Mouse (Mus musculus): ENCODE data around the gene Atrx. TPM values are rescaled to one million over a fixed set of nuclear protein-coding genes. Genes with fewer than 3 reads are reported as not detected.
"Not testable (repeated sequence)": the region's sequence is repeated elsewhere in the genome, so short reads cannot be mapped to it uniquely, and the experiment has no call there.

Atrx gene
- total and polyA plus RNA-seq, 3 experiments: 14.1 to 64.9 (median 55.6) TPM

DNA sequence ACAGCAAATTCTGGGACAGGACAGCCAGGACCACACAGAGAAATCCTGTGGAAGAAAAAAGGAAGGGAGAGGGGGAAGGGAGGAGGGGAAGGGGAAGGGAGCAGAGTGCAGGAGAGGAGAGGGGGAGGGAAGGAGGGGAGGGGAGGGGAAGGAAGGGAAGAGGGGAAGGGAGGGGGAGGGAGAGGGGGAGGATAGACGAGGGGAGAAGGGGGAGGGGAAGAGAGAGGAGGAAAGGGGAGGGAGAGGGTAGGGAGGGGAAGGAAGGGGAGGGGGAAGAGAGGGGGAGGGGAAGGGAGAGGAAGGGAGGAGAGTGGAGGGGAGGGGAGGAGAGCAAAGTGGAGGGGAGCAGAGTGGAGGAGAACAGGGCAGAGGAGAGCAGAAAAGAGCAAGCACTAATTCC, 5.3 kb downstream of the Atrx start:
- Histone ChIP-seq H3K27me3 (ENCODE audit: control insufficient read depth, insufficient read depth, low read length) (no peaks in the 10 kb centered on the region), H3K4me1 (ENCODE audit: control insufficient read depth, insufficient read depth, low read length) (peaks cover 5% of the 10 kb centered on the region), H3K36me3 (ENCODE audit: control insufficient read depth, insufficient read depth, low read length) (peaks cover 2% of the 10 kb centered on the region), H3K9ac (ENCODE audit: low read depth, low read length) (no peak overlapping the region), H3K4me3 (no peak overlapping the region), H3K79me2 (replicated peaks; ENCODE audit: control insufficient read depth, insufficient read depth, low read length) (peaks cover 2% of the 10 kb centered on the region; the same call in 1 of the 2 replicates), H3K27ac (no peak overlapping the region)
- TF ChIP-seq POLR2A (IDR thresholded peaks at IDR 0.05; ENCODE audit: insufficient read depth, low read depth, low read length) (no peak), EP300 (IDR thresholded peaks at IDR 0.05; ENCODE audit: insufficient read depth, low read depth, low read length) (no peak), CTCF (IDR thresholded peaks at IDR 0.05) (no peak)
- DNase-seq: no peak
- intact Hi-C loops (cut with DNase I): loop anchor here (10.0 kb wide), 1 partner anchor 261 kb away; the partner anchor contains the start of gene Pgk1
- WGBS: no CpG with 5 or more reads among the region's 1 CpGs

DNA sequence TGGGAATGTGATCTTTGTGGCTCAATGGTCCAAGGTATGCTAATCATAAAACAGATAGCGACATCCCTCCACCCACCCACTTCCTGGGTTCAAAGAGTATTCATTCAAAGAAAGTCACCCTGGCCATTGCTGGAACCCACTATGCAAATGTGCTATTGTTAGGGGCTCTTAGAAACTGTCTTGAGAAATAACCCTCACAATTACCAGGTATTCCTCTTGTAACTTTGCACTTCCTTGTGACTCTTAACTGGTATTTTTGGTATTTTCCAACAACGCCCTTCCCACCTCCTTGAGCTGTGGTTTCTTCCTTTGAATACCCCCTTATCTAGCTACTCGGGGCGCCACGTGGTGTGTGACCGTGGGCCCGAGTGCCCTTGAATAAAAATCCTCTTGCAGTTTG, 6.2 kb downstream of the Atrx start:
- H3K4me1 ChIP-seq (ENCODE audit: control insufficient read depth, insufficient read depth, low read length); H3K4me3 ChIP-seq; DNase-seq; H3K27ac ChIP-seq; H3K27me3 ChIP-seq (ENCODE audit: control insufficient read depth, insufficient read depth, low read length); H3K36me3 ChIP-seq (ENCODE audit: control insufficient read depth, insufficient read depth, low read length); H3K79me2 ChIP-seq (replicated peaks; ENCODE audit: control insufficient read depth, insufficient read depth, low read length); H3K9ac ChIP-seq (ENCODE audit: low read depth, low read length): not testable (repeated sequence)
- WGBS: 67% methylated on average over 7 of the region's 7 CpGs
- intact Hi-C loops (cut with DNase I): loop anchor here (10.0 kb wide), 1 partner anchor 262 kb away; the partner anchor contains the start of gene Pgk1

DNA sequence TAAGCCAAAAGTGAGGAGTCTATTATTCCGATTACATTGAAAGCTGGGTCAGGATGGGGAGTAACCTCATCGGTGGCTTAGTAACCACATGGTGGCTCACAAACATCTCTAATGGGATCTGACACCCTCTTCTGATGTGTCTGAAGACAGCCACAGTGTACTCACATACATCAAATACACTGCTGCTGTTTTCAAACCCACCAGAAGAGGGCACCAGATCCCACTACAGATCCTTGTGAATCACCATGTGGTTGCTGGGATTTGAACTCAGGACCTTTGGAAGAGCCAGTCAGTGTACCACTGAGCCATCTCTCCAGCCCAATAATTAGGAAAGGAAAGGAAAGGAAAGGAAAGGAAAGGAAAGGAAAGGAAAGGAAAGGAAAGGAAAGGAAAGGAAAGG, 7.8 kb downstream of the Atrx start:
- Histone ChIP-seq H3K4me1 (ENCODE audit: control insufficient read depth, insufficient read depth, low read length) (peaks cover 3% of the 10 kb centered on the region), H3K27ac (no peak overlapping the region), H3K4me3 (no peak overlapping the region), H3K36me3 (ENCODE audit: control insufficient read depth, insufficient read depth, low read length) (peaks cover 2% of the 10 kb centered on the region), H3K9ac (ENCODE audit: low read depth, low read length) (no peak overlapping the region), H3K79me2 (replicated peaks; ENCODE audit: control insufficient read depth, insufficient read depth, low read length) (no peaks in the 10 kb centered on the region; the same call in 1 of the 2 replicates), H3K27me3 (ENCODE audit: control insufficient read depth, insufficient read depth, low read length) (no peaks in the 10 kb centered on the region)
- peak in 1 of 2 experiments; percentile 35 for DNase-seq
- 63% methylated on average over 2 of the region's 2 CpGs for WGBS
- intact Hi-C loops (cut with DNase I): loop anchor here (10.0 kb wide), 1 partner anchor 263 kb away; the partner anchor contains the start of gene Pgk1
- TF ChIP-seq POLR2A (IDR thresholded peaks at IDR 0.05; ENCODE audit: insufficient read depth, low read depth, low read length): no peak
- peak; percentile 69 for TF ChIP-seq CTCF (IDR thresholded peaks at IDR 0.05)

DNA sequence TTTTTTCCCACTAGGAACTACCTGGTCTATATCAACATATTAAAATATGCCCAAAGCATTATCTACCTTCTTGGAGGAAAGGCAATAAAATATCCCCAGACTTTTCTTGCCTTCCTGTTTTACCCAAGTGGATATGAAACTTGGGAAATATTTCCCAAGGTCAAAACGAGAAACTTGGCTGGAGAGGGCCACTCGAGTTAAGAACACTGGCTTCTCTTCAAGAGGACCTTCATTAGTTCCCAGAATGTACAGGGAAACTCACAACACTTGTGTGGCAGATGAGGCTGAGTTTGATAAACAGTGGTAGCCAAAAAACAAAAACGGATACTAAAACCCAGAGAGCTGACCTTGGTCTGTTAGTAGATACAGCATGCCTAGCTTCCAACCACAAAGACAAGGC, 17.5 kb downstream of the Atrx start:
- peaks cover 1% of the 10 kb centered on the region for H3K4me1 ChIP-seq (ENCODE audit: control insufficient read depth, insufficient read depth, low read length)
- peak overlapping the region; percentile 23; the same call in 1 of the 2 replicates for H3K27ac ChIP-seq
- H3K4me3 ChIP-seq: no peak overlapping the region
- 21% methylated on average over 3 of the region's 3 CpGs for WGBS
- H3K27me3 ChIP-seq (ENCODE audit: control insufficient read depth, insufficient read depth, low read length): no peaks in the 10 kb centered on the region
- no peak overlapping the region for H3K9ac ChIP-seq (ENCODE audit: low read depth, low read length)
- no peak for TF ChIP-seq CTCF (IDR thresholded peaks at IDR 0.05)
- TF ChIP-seq POLR2A (IDR thresholded peaks at IDR 0.05; ENCODE audit: insufficient read depth, low read depth, low read length): no peak
- no peak for TF ChIP-seq EP300 (IDR thresholded peaks at IDR 0.05; ENCODE audit: insufficient read depth, low read depth, low read length)
- DNase-seq: no peak
- H3K36me3 ChIP-seq (ENCODE audit: control insufficient read depth, insufficient read depth, low read length): no peaks in the 10 kb centered on the region
- intact Hi-C loops (cut with DNase I): no loop called here
- peaks cover 2% of the 10 kb centered on the region for H3K79me2 ChIP-seq (replicated peaks; ENCODE audit: control insufficient read depth, insufficient read depth, low read length)

DNA sequence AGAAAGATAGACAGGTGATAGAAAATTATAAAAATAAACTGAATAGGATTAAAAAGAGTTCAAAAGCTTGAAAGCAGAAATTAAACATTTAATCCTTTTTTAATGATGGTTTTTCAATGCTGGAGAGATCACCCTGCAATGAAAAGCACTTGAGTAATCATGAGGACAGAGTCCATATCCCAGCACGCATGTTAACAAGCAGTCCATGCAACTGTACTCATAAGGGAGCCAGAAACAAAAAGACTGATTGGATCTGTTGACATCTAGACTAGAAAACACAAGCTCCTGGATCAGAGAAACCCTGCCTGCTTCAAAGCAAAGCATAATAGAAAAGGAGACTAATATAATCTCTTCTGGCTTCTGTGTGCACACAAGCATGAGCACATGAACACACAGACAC, 27.6 kb downstream of the Atrx start:
- Histone ChIP-seq H3K27me3 (ENCODE audit: control insufficient read depth, insufficient read depth, low read length) (no peaks in the 10 kb centered on the region), H3K4me3 (no peak overlapping the region), H3K36me3 (ENCODE audit: control insufficient read depth, insufficient read depth, low read length) (no peaks in the 10 kb centered on the region), H3K9ac (ENCODE audit: low read depth, low read length) (no peak overlapping the region), H3K4me1 (ENCODE audit: control insufficient read depth, insufficient read depth, low read length) (no peaks in the 10 kb centered on the region; the same call in 1 of the 2 replicates), H3K27ac (no peak overlapping the region), H3K79me2 (replicated peaks; ENCODE audit: control insufficient read depth, insufficient read depth, low read length) (no peaks in the 10 kb centered on the region)
- 63% methylated on average over 1 of the region's 1 CpGs for WGBS
- TF ChIP-seq POLR2A (IDR thresholded peaks at IDR 0.05; ENCODE audit: insufficient read depth, low read depth, low read length) (no peak), CTCF (IDR thresholded peaks at IDR 0.05) (no peak), EP300 (IDR thresholded peaks at IDR 0.05; ENCODE audit: insufficient read depth, low read depth, low read length) (no peak)
- intact Hi-C loops (cut with DNase I): no loop called here
- DNase-seq: no peak

DNA sequence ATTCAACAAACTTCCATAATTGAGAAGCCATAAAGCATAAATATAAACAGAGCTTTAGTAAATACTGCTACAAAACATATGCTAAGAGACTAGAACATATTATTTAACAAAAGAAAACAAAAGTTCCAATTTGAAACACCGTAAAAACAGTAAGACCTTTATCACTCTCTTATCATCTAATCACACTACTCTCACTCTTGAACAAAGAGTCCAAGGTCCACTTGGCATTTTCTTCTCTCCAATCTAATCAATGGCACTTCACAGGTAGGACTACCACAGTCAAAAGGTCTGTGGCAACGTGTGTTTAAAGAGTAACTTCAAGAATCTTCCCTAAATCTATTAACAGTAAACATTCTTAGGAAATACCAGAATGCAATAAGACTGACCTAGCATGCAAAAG, 42.3 kb downstream of the Atrx start:
- TF ChIP-seq POLR2A (IDR thresholded peaks at IDR 0.05; ENCODE audit: insufficient read depth, low read depth, low read length): no peak
- no peak for TF ChIP-seq EP300 (IDR thresholded peaks at IDR 0.05; ENCODE audit: insufficient read depth, low read depth, low read length)
- no peak for TF ChIP-seq CTCF (IDR thresholded peaks at IDR 0.05)
- intact Hi-C loops (cut with DNase I): loop anchor here (10.0 kb wide), 1 partner anchor 218 kb away; no protein-coding TSS in a partner anchor
- no peaks in the 10 kb centered on the region for H3K36me3 ChIP-seq (ENCODE audit: control insufficient read depth, insufficient read depth, low read length)
- no peak for DNase-seq
- no peaks in the 10 kb centered on the region for H3K79me2 ChIP-seq (replicated peaks; ENCODE audit: control insufficient read depth, insufficient read depth, low read length)
- H3K27me3 ChIP-seq (ENCODE audit: control insufficient read depth, insufficient read depth, low read length): no peaks in the 10 kb centered on the region
- no peak overlapping the region for H3K9ac ChIP-seq (ENCODE audit: low read depth, low read length)
- no peak overlapping the region for H3K4me3 ChIP-seq
- WGBS: 62% methylated on average over 2 of the region's 2 CpGs
- H3K27ac ChIP-seq: no peak overlapping the region
- H3K4me1 ChIP-seq (ENCODE audit: control insufficient read depth, insufficient read depth, low read length): no peaks in the 10 kb centered on the region
